Mouse (Mus musculus) liver, adult (tissue): Measurements from ENCODE around the gene Col1a1.

Experiments used
- GATA4 ChIP-seq: IDR thresholded peaks from 2 replicates; pipeline ENCODE4 v1.6.1; 2014; ENCODE audit warnings: mild to moderate bottlenecking, low read length; ENCODE audit not compliant: insufficient replicate concordance

The Col1a1 gene

DNA sequence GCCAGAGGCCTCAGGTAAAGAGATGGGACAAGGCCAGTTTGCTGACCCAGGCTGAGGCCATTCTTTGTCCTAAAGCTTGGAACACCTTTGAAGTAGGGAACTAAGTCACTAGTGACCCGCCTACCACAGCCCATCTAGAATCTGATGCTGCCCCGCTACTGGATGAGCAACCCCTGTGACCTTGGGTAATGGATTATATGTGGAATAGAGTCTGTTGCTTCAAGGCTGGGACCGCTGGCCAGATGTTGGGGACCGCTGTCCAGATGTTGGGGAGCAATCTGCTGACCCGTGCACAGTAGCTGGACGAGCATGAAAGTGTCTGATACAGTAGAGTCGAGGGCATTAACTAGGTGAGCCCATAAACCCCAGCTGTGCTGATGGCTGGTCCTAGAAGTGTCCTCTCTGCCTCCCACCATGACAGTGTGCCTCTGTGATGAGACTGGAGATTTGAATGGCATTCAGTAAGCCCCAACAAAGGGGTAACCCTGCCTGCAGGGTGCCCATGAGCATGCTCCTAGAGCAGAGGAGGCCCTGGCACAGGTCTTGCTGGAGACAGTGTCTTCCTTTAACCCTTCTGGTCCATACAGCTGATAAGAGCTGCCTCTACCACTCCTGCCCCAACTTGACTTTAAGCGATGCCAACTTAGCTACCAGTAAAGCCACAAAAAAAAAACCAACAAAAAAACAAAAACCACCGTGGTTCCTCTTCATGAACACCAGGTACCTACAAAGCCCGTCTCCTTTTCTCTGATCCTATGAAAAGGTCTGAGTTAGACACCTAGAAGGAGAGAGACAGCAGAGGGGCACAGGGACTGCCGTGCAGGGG, 59.1 kb downstream of the Col1a1 start:
- TF ChIP-seq GATA4: no peak

- TF ChIP-seq GATA4: no peak
These were observed 60.1 kb downstream of the Col1a1 start for GRCm38 (mm10) chr11:94996101-94996500.

- TF ChIP-seq GATA4: no peak
These were observed 61.0 kb downstream of the Col1a1 start for GRCm38 (mm10) chr11:94996984-94997383.

DNA sequence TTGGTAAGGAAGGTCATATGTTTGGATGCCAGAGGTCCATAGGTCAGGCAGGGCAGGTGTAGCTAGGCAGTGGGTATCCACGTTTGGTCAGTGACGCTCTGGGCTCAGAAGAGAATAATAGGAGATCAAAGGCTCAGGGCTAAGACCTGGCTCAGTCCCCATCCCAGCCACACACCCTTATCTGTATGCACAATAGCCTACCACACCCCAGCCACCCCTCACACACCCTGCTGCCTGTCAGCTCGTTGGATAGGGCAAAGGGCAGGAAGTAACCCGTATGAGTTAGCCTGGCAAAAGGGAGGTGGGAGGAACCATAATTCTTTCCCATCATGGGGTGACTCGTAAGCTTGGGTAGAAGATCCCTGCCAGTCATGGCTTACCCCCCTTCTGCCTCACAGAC, 61.6 kb downstream of the Col1a1 start:
- TF ChIP-seq GATA4: no peak

DNA sequence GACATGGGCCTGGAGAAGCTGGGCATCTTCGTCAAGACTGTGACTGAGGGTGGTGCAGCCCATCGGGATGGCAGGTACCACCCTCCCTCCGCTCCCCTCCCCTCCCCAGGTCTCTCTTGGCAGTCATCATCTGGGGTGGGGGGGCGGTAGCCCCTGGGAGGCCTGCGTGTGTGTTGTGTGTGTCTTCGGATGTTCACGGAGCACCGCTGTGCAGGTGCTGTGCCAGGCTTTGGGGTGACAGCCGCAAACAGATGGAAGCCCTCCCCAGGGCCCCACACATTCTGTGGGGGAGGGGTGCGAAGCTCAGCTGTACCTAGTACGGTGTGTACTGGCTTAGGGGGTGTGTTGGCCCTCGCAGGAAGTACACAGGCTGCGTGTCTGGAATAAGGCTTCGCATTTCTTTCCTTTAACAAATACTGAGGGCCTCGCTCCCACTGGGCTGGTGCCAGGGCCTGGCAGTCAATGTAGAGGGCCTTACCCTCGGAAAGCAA, 62.1 kb downstream of the Col1a1 start:
- TF ChIP-seq GATA4: no peak

DNA sequence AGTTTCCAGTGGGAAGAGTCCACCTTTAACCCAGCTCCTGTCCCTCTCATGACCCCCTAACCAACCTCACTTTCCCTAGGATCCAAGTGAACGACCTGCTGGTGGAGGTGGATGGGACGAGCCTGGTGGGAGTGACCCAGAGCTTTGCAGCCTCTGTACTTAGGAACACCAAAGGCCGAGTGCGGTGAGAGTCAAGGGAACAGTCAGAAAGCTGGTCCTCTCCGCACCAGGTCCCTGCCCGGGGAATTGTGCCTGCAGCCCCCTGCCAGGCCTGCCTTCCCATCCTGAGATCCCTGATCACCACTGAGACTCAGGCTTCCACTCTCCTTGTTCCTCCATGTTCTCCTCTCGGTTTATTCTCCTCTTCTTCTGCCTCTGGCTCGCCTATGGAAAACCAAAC, 64.1 kb downstream of the Col1a1 start:
- TF ChIP-seq GATA4: no peak

- TF ChIP-seq GATA4: no peak
These were observed 64.5 kb downstream of the Col1a1 start for GRCm38 (mm10) chr11:95000548-95000947.

DNA sequence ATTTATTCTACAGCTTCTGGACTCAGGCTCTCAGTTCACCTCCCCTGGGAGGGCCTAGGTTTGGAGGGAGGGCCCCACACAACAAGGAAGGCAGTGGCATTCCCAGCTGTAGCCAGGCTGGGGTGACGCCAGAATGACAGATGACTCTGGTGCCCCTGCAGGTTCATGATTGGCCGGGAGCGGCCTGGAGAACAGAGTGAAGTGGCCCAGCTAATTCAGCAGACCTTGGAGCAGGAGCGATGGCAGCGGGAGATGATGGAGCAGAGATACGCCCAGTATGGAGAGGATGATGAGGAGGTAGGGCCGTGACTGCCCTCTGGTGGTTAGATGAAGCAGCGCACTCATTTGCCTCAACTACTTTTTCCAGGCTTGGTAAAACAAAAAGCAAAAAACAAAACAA, 65.0 kb downstream of the Col1a1 start:
- TF ChIP-seq GATA4: no peak

DNA sequence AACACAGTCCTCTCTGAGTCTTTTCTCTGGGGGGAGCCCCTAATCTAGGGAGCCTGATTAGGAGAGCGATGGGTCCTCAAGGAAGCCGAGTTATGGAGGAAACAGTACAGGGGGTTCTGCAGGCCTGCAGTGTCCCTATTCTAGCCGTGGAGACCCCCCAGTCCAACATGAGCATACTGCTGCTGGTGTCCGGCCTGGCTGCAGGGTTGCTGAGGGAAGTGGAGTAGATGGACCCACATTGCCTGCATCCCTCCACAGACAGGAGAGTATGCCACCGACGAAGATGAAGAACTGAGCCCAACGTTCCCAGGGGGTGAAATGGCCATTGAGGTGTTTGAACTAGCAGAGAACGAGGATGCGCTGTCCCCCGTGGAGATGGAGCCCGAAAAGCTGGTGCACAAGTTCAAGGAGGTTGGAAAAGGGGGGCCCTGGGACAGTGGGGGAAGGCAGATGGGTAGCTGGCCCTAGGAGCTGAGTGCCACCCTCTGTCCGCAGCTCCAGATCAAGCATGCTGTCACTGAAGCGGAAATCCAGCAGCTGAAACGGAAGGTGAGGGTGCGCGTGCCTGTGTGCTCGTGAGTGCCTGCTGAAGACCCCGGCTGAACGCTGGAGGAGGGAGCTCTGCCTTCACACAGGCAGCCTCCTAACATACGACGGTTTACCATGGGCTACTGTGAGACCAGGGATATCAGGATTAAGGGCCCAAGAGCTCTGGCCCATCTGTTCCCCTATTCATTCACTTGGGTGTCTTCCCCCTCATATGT, 65.7 kb downstream of the Col1a1 start:
- no peak for TF ChIP-seq GATA4
